Mouse (Mus musculus) gastrocnemius, adult 8-10 months (tissue): ENCODE results near the gene Tec. TPM values are rescaled to one million over a fixed set of nuclear protein-coding genes. Genes with fewer than 3 reads are reported as not detected.

Source experiments
- DNase-seq, 2 experiments: peaks; one replicate each; pipeline ENCODE4 v3.0.0; 2022; ENCODE audit warnings: low spot score in 2 of 2
- total RNA-seq, 4 experiments: library from RNA; stranded (reverse); gene quantifications; 2 replicates each; pipeline ENCODE4 v1.2.4; 2022

Gene Tec
- total RNA-seq, result 1 to 10 TPM; 1.1 to 2.6 (median 1.6) TPM

- DNase-seq, result peak; percentile 75 to 81
Observed at GRCm38 (mm10) chr5:72868091-72868875, at the start of gene Tec. Gene Tec, minus strand, starts transcription at chr5:72868483.

GRCm38 (mm10) chr5:72916851-72917250 is 48.6 kb upstream of the Tec start:
- no peak for DNase-seq

GRCm38 (mm10) chr5:72916048-72916447 is 47.8 kb upstream of the Tec start:
- DNase-seq, result no peak

GRCm38 (mm10) chr5:72914633-72915561 is 46.6 kb upstream of the Tec start:
- peak in 1 of 2 experiments; percentile 39 for DNase-seq

- DNase-seq, result peak; percentile 98
Observed at GRCm38 (mm10) chr5:72913648-72914557, 45.6 kb upstream of the Tec start, which contains the start of gene Slain2. Gene Slain2, plus strand, starts transcription at chr5:72914304.

- no peak for DNase-seq
Observed at GRCm38 (mm10) chr5:72911284-72911683, 43.0 kb upstream of the Tec start.

GRCm38 (mm10) chr5:72910373-72910772 is 42.1 kb upstream of the Tec start:
- no peak for DNase-seq

GRCm38 (mm10) chr5:72909363-72909762 is 41.1 kb upstream of the Tec start:
- DNase-seq, result no peak

- DNase-seq, result no peak
Observed at GRCm38 (mm10) chr5:72908324-72908936, 40.1 kb upstream of the Tec start.

- DNase-seq, result no peak
Observed at GRCm38 (mm10) chr5:72907402-72907801, 39.1 kb upstream of the Tec start.

- DNase-seq, result peak; percentile 18 to 28
Observed at GRCm38 (mm10) chr5:72904903-72905790, 36.9 kb upstream of the Tec start.

GRCm38 (mm10) chr5:72902876-72903516 is 34.7 kb upstream of the Tec start:
- DNase-seq, result no peak

- no peak for DNase-seq
Observed at GRCm38 (mm10) chr5:72902312-72902711, 34.0 kb upstream of the Tec start.

- DNase-seq, result no peak
Observed at GRCm38 (mm10) chr5:72901866-72902265, 33.6 kb upstream of the Tec start.

GRCm38 (mm10) chr5:72899255-72899654 is 31.0 kb upstream of the Tec start:
- no peak for DNase-seq

GRCm38 (mm10) chr5:72897998-72898397 is 29.7 kb upstream of the Tec start:
- DNase-seq, result no peak

GRCm38 (mm10) chr5:72896478-72897279 is 28.4 kb upstream of the Tec start:
- no peak for DNase-seq

- no peak for DNase-seq
Observed at GRCm38 (mm10) chr5:72895261-72895660, 27.0 kb upstream of the Tec start.
